Comparison of ENCODE assay signal across 8 mouse cellular contexts in the genomic region with DNA sequence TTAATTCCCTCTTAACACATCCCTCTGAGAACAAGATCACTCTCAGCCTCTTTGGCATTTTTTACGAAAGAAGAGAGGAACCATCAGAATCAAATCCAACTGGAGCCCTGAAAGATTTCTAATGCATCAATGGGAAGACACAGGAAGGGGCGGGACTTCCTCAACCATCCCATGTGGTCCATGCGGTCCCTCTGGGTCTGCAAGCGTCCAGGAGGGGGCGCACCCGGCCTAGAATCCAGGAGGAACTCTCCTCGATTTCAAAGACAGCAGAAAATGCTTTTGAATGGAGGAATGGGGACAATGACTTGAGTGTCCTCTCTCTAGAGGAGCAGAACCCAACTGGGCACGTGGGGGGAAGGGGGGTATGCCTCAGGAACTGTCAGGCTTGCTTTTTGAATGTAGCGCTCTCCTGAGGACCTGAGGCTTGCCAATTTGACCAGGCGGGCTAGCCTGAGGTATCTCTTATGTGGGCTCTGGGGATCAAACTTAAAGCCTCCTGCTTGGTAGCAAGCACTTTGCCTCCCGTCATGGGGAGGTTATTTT.
DNase-seq lines count a peak whose midpoint lies in the region; TF ChIP-seq lines count a peak whose summit lies in the region.

No protein-coding gene starts in this region.

- TF ChIP-seq POLR2A in bone marrow, adult 2 months (IDR thresholded peaks at IDR 0.05; ENCODE audit: borderline replicate concordance, control insufficient read depth, low read depth, low read length), result no peak
- TF ChIP-seq POLR2A in lung, adult 2 months (IDR thresholded peaks at IDR 0.05; ENCODE audit: borderline replicate concordance, extremely low read depth, low read depth, low read length), result no peak

- H3K4me1 ChIP-seq in bone marrow, adult 2 months (ENCODE audit: control insufficient read depth, insufficient read depth, low read length), result no peaks in the 10 kb centered on the region
- H3K4me1 ChIP-seq in lung, adult 2 months (ENCODE audit: control insufficient read depth, insufficient read depth, low read length), result no peaks in the 10 kb centered on the region

- TF ChIP-seq CTCF in bone marrow, adult 2 months (IDR thresholded peaks at IDR 0.05; ENCODE audit: control insufficient read depth, insufficient read depth, low read length), result peak; percentile 58
- TF ChIP-seq CTCF in lung, adult 2 months (IDR thresholded peaks at IDR 0.05; ENCODE audit: insufficient read depth, low read length), result peak; percentile 60

- no peak overlapping the region for H3K4me3 ChIP-seq in bone marrow, adult 2 months (replicated peaks; ENCODE audit: control insufficient read depth, low read depth, low read length)
- no peak overlapping the region for H3K4me3 ChIP-seq in lung, adult 2 months (replicated peaks; ENCODE audit: extremely low read depth, low read depth, low read length)

- intact Hi-C loops in heart, postnatal 10 days (cut with DNase I), result loop anchor here (1.0 to 2.0 kb wide), 2 partner anchors 82 to 123 kb away; no protein-coding TSS in a partner anchor

- WGBS in bone marrow, adult 2 months, result 27% methylated on average over 11 of the region's 11 CpGs
- 27% methylated on average over 11 of the region's 11 CpGs for WGBS in lung, adult 2 months

- peak; percentile 63 for DNase-seq in CD4-positive helper T cell, adult 2 months (ENCODE audit: low read depth, low spot score)
- peak; percentile 39 for DNase-seq in fibroblast of lung, adult 2 months (ENCODE audit: low read depth)
- DNase-seq in heart, postnatal 10 days, result peak; percentile 88 to 94
- peak; percentile 82 to 95 for DNase-seq in kidney, postnatal 36 days
- peak; percentile 78 for DNase-seq in lung, adult 2 months
- DNase-seq in ovary, postnatal 36 days (ENCODE audit: low spot score), result peak; percentile 81
- peak; percentile 91 for DNase-seq in thymus, postnatal 25 days

- H3K27ac ChIP-seq in bone marrow, adult 2 months (ENCODE audit: control insufficient read depth, insufficient read depth, low read depth, low read length, poor library complexity), result no peak overlapping the region

Comparison
In these comparisons a context has a peak if more than half of its experiments do, and no peak if none do; other contexts are left out.
1. DNase-seq: peak in every context shown above with its lines; median percentile 91 in heart, postnatal 10 days; 91 in thymus, postnatal 25 days; 88 in kidney, postnatal 36 days; 81 in ovary, postnatal 36 days; 78 in lung, adult 2 months; 63 in CD4-positive helper T cell, adult 2 months; 39 in fibroblast of lung, adult 2 months.